Mouse (Mus musculus): ENCODE measurements at regions not wholly inside any gene's neighbourhood (a gene's known extent, or its start where the extent isn't known, plus 50 kb on each side); places are given as distances from the start of the nearest gene placed in this dataset.
A peak's percentile ranks its signal among the peaks of the same experiment; 100 is the strongest.
"Not testable (repeated sequence)": the region's sequence is repeated elsewhere in the genome, so short reads cannot be mapped to it uniquely, and the experiment has no call there.

DNA sequence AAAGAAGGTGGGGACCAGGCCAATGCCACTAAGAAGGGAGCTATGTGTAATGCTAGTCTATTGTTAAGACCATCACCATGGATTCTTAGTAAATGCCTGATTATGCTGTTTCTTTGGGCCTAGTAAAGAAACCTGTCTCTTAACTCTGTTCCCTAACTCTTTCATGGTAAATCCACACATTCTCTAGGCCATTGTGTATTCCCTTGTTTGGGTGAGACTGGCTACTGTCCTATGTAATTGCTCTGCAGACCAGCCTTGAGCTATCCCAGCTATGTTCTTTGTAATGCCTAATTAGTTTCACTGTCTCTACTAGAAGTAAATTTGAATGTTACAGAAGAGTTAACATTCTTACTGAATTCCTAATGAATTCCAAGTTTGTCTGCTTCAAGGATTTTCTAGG lies 186.9 kb upstream of the Gm10750 start:
- no peak for DNase-seq

DNA sequence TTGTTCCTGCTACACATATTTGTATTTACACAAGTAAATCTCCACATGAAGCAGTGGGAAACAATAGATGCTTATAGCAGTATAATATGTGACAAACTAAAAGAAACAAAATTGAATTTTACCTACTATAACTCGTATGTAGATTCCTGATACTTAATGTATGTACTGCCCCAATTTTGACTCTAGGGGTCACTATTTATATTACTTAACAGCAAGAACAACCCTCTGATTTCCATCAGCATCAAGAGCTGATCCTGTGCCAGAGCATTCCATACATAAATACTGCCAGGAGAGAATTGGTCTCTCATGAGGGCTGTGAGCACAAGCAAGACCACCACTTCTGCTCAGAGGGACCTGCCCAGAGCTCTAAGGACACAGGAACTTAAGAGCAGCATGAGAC lies 178.7 kb upstream of the Gm10750 start:
- DNase-seq, result no peak

DNA sequence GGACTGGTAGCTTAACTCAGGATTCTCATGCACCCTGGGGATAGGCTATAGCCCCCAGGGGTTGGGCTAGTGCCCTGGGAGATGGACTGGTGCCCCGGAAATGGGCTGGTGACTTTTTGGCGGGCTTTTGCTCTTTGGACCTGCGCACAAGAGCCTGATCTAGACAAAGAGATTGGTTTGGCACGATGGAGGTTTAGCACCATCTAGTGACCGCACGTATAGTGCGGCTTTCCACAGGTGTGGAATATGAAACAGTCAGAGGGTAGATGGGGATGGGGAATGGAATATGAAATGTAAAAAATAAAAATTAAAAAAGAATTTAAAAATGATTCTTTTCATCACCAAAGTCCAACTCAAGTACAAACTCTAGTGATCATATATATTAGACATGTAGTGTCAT lies 141.4 kb upstream of the Gm10750 start:
- peak; percentile 3 for DNase-seq

DNA sequence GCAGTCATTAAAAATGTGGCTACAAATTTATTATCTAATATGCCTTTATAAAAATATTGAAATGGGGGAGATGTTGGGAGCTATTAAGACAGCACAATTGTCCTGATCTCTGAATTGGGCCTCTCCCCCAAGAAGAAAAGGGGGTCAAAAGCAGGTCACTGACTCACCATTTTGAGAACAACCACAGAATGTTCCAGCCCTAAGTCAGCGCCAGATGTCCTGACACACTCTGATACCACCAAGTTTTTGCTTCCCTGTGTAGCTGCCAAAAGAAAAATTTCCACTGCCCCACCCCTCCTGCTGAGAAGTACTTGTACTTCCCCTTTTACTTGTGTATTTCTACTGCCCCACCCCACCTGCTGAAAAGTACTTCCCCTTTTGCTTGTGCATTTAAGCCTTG lies 92.5 kb upstream of the Gm10750 start:
- DNase-seq, result not testable (repeated sequence)

DNA sequence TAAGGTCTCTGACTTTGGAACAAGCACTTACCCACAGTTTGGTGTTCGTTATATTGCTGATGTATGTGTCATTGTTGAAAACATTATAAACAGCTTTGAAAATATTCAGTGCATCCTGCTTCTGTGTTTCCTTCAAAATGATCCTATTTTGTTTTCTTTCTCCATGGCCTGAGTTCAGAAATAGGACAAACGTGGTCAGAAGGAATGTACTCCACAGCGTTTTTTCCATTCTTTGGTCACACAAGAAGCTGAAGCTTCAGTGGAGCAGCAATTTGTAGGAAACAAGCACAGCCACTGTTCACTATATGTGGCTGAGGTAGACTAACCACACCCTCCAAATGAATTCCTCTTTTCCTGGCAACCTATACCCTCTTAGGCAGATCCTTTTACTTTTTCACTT lies 75.1 kb upstream of the Gm10750 start:
- no peak for DNase-seq

All from right cerebral cortex, postnatal 25 days (tissue).